Mouse (Mus musculus) ES-E14 (cell line): ENCODE data around the gene Nr5a2. TPM values are rescaled to one million over a fixed set of nuclear protein-coding genes. Genes with fewer than 3 reads are reported as not detected.

Experiments
- DNase-seq: peaks from one replicate; pipeline ENCODE4 v3.0.0-alpha.2; 2013; ENCODE audit warnings: low read depth, low spot score
- H3K27ac ChIP-seq: 2 replicates; pipeline ENCODE4 v1.5.1; 2012; ENCODE audit warnings: low read depth, mild to moderate bottlenecking, low read length, moderate library complexity, mixed read lengths; ENCODE audit not compliant: poor library complexity, insufficient read depth, severe bottlenecking
- H3K36me3 ChIP-seq: 2 replicates; pipeline ENCODE4 v1.6.1; 2012; ENCODE audit warnings: mild to moderate bottlenecking, low read length, moderate library complexity, mixed read lengths; ENCODE audit not compliant: control insufficient read depth, poor library complexity, insufficient read depth, severe bottlenecking
- H3K4me1 ChIP-seq, 2 experiments: fragments of 150-350 bp in 1 of 2; sonication (generic) in 1 of 2; 2 replicates each; pipeline ENCODE4 v1.6.1; 2012; ENCODE audit warnings: low read length in 2 of 2, mild to moderate bottlenecking in 1 of 2, mixed read lengths in 1 of 2; ENCODE audit not compliant: control insufficient read depth in 2 of 2, insufficient read depth in 2 of 2, poor library complexity in 1 of 2
- H3K4me3 ChIP-seq, 2 experiments: fragments of 150-350 bp in 1 of 2; sonication (generic) in 1 of 2; 2 replicates each; pipeline ENCODE4 v1.5.1; 2012; ENCODE audit warnings: low read length in 2 of 2, low read depth in 1 of 2, mild to moderate bottlenecking in 1 of 2, mixed read lengths in 1 of 2; ENCODE audit not compliant: insufficient read depth in 1 of 2, poor library complexity in 1 of 2, severe bottlenecking in 1 of 2
- H3K9ac ChIP-seq: 2 replicates; pipeline ENCODE4 v1.6.1; 2012; ENCODE audit warnings: low read depth, mild to moderate bottlenecking, low read length, mixed read lengths; ENCODE audit not compliant: poor library complexity, insufficient read depth, severe bottlenecking
- H3K9me3 ChIP-seq: fragments of 150-350 bp; sonication (generic); 2 replicates; pipeline ENCODE4 v1.6.1; 2012; ENCODE audit warnings: low read depth, mild to moderate bottlenecking, low read length; ENCODE audit not compliant: control insufficient read depth, insufficient read depth
- CHD2 ChIP-seq: IDR thresholded peaks from 2 replicates; pipeline ENCODE4 v1.6.1; 2014; ENCODE audit warnings: mild to moderate bottlenecking, low read depth, low read length, inconsistent platforms
- HCFC1 ChIP-seq: IDR thresholded peaks from 2 replicates; pipeline ENCODE4 v1.6.1; 2012; ENCODE audit warnings: low read length, inconsistent platforms, borderline replicate concordance; ENCODE audit not compliant: insufficient read depth
- MAFK ChIP-seq: IDR thresholded peaks from 2 replicates; pipeline ENCODE4 v1.6.1; 2014; ENCODE audit warnings: mild to moderate bottlenecking, low read depth, low read length, inconsistent platforms; ENCODE audit not compliant: insufficient read depth
- ZC3H11A ChIP-seq: IDR thresholded peaks from 2 replicates; pipeline ENCODE4 v1.6.1; 2012; ENCODE audit warnings: low read depth, mild to moderate bottlenecking, inconsistent platforms, low read length, borderline replicate concordance
- ZNF384 ChIP-seq: IDR thresholded peaks from 2 replicates; pipeline ENCODE4 v1.6.1; 2012; ENCODE audit warnings: low read depth, low read length, inconsistent platforms
- in situ Hi-C, 2 experiments: fragments of 600-800 bp; cut with MboI; formaldehyde crosslinking; loops; one replicate each; pipeline ENCODE4 v1.15.1; 2025; ENCODE audit warnings: low sequenced_read_pairs in 2 of 2, inconsistent platforms in 1 of 2; ENCODE audit not compliant: unreplicated experiment in 2 of 2
- total RNA-seq: library from RNA; depleted of rRNA; stranded (reverse); fragments of 300-350 nt; gene quantifications from 2 replicates; pipeline ENCODE4 v1.2.3, GENCODE M21; 2012; rRNA removed

Gene Nr5a2
- 24.6 and 35.4 TPM in 2 replicates for total RNA-seq

GRCm38 (mm10) chr1:136960428-136961012 lies at the start of gene Nr5a2:
Nr5a2 (minus strand) TSS chr1:136960448.
- in situ Hi-C loops = no loop called here
- H3K27ac ChIP-seq = no peak within 1 kb of the TSS
- no peak for DNase-seq
- TF ChIP-seq ZC3H11A (no peak), MAFK (no peak), ZNF384 (no peak), HCFC1 (no peak), CHD2 (no peak)
- peaks cover 4 to 6% of the 10 kb centered on the region in 2 experiments; a peak in 1 of 4 replicates for H3K4me1 ChIP-seq
- no peaks in the 10 kb centered on the region for H3K36me3 ChIP-seq
- H3K9me3 ChIP-seq = no peaks in the 10 kb centered on the region
- H3K9ac ChIP-seq = no peak within 1 kb of the TSS
- no peak within 1 kb of the TSS for H3K4me3 ChIP-seq

- in situ Hi-C loops = no loop called here
- no peaks in the 10 kb centered on the region for H3K36me3 ChIP-seq
- no peaks in the 10 kb centered on the region for H3K9me3 ChIP-seq
- no peak overlapping the region for H3K27ac ChIP-seq
- DNase-seq = no peak
- TF ChIP-seq CHD2 = no peak
- no peak for TF ChIP-seq MAFK
- no peak for TF ChIP-seq HCFC1
- TF ChIP-seq ZC3H11A = no peak
- no peak for TF ChIP-seq ZNF384
- no peak overlapping the region for H3K9ac ChIP-seq
- peaks cover 2 to 6% of the 10 kb centered on the region in 2 experiments; a peak in 1 of 4 replicates for H3K4me1 ChIP-seq
- H3K4me3 ChIP-seq = no peak overlapping the region
These were observed 48.5 kb upstream of the Nr5a2 start for GRCm38 (mm10) chr1:137008726-137009239.

- H3K36me3 ChIP-seq = no peaks in the 10 kb centered on the region
- no peak overlapping the region for H3K4me3 ChIP-seq
- TF ChIP-seq ZC3H11A (peak; percentile 35; the same call in 1 of the 2 replicates), HCFC1 (no peak)
- DNase-seq = peak; percentile 40
- no peak overlapping the region for H3K27ac ChIP-seq
- peaks cover 3 to 6% of the 10 kb centered on the region in 2 experiments; a peak in 1 of 4 replicates for H3K4me1 ChIP-seq
- in situ Hi-C loops = no loop called here
- no peak overlapping the region for H3K9ac ChIP-seq
- H3K9me3 ChIP-seq = no peaks in the 10 kb centered on the region
These were observed 43.6 kb upstream of the Nr5a2 start for GRCm38 (mm10) chr1:137003816-137004215.

- H3K27ac ChIP-seq = no peak overlapping the region
- in situ Hi-C loops = no loop called here
- H3K9ac ChIP-seq = no peak overlapping the region
- no peak for DNase-seq
- no peaks in the 10 kb centered on the region for H3K36me3 ChIP-seq
- H3K4me3 ChIP-seq = no peak overlapping the region
- no peaks in the 10 kb centered on the region for H3K9me3 ChIP-seq
- H3K4me1 ChIP-seq = peaks cover 3 to 6% of the 10 kb centered on the region in 2 experiments; a peak in 1 of 4 replicates
- TF ChIP-seq CHD2 (no peak), ZC3H11A (no peak), HCFC1 (no peak)
These were observed 42.9 kb upstream of the Nr5a2 start for GRCm38 (mm10) chr1:137003144-137003543.

- H3K9ac ChIP-seq = no peak overlapping the region
- H3K27ac ChIP-seq = no peak overlapping the region
- DNase-seq = no peak
- H3K36me3 ChIP-seq = no peaks in the 10 kb centered on the region
- in situ Hi-C loops = no loop called here
- no peaks in the 10 kb centered on the region for H3K9me3 ChIP-seq
- H3K4me3 ChIP-seq = no peak overlapping the region
- peaks cover 0 to 5% of the 10 kb centered on the region in 2 experiments; a peak in 1 of 4 replicates for H3K4me1 ChIP-seq
- TF ChIP-seq CHD2 = no peak
- no peak for TF ChIP-seq MAFK
- TF ChIP-seq ZNF384 = no peak
- no peak for TF ChIP-seq HCFC1
- TF ChIP-seq ZC3H11A = no peak
These were observed 31.6 kb upstream of the Nr5a2 start for GRCm38 (mm10) chr1:136991762-136992352.
